Mouse (Mus musculus) adrenal gland, adult 10 weeks (tissue): ENCODE results near the gene Rce1. TPM values are rescaled to one million over a fixed set of nuclear protein-coding genes. Genes with fewer than 3 reads are reported as not detected.

Experiments
- polyA plus RNA-seq: library from polyadenylated mRNA; stranded (reverse); fragments of 350-450 nt; fragmentation: Illumina TruSeq; extraction: RNeasy Lipid Tissue Mini Kit (QIAGEN cat#74804); gene quantifications from one replicate; pipeline ENCODE4 v1.2.3, GENCODE M21; 2014; ENCODE audit warnings: low read depth, low replicate concordance

Gene Rce1
- 3.0 TPM for polyA plus RNA-seq

DNA sequence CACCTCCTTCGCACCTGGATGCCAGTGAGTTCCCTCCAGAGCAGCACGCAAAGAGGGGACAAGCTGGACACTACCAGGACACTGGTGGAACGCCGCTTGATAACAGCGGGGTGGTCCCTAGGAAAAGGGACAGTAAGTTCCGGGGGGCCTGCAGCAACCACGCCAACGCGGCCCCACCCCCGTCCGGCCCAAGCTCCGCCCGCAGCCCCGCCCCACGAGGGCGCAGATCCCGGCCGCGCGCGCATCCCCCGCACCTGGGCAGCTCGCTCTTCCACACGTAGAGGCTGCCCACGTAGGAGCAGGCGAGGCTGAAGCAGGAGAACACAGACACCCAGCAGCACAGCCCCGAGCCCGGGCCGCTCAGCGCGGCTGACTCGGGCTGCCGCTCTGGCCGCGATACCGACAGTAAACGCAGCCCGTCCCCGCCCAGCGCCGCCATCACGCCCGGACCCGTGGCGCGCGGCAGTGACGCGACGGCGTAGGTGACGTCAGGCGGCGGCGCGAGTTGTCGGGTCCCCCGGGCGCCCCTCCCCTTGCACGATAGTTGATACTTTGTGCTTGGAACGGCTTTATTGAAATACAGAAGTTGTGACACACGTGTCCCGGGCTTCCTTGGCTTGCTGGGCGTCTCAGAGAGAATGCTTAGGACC, at the start of gene Rce1:
TSS of gene Rce1 (minus strand) at position 463 of the 650 bp plus-strand sequence.

DNA sequence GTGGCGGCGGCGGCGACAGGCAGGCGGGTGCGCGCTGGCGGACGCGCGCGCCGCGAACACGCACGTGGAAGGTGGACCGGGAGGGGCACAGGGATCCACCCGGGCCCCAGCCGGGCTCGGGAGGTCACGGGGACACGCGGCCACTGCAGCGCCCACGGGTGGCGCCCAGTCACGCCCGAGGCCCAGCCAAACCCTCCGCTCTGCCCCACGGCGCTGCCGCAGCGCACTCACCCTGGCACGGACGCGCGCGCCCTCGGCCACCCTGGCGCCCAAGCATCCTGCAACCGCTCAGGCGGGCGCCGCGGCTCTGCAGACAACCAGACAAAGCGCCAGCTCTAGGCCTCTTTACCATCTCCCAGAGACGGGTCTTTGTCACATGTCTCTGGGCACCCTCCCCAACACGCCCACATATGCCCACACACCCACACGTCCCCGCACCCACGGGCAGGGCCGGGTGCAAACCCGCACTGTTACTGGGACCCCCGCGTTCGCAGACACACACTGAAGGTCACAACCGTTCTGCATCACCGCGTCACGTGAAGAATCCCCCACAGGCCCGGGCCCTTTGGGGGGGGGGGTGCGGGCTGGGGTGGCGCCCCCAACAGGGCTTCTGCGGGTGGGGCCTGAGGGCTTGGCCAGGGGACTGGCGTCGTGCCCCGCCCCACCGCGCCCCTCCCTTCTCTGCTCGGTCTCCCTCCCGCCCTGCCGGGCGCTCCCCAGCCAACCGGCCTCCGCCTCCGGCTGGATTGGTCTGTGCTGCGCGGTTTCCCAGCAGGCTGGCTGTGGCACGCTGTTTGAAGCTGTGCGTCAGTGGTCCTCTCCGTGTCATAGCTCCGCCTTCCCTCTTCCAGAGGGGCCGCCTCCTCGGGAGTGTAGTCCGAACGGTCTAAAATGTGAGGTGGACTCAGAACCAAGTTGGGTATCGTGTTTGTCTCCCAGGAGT, 10.0 kb downstream of the Rce1 start, which contains the start of gene Lrfn4:
TSS of gene Lrfn4 (minus strand) at position 517 of the 943 bp plus-strand sequence.

Other genes starting within 250 kb of the Rce1 start
- gene Kdm2a, start 227.4 kb downstream of the Rce1 start, polyA plus RNA-seq = 63.7 TPM
- 2.3 TPM for gene Rhod, start 186.2 kb downstream of the Rce1 start, polyA plus RNA-seq
- gene Syt12, start 148.2 kb downstream of the Rce1 start, polyA plus RNA-seq = 6.5 TPM
- gene 2010003K11Rik, start 127.1 kb downstream of the Rce1 start, polyA plus RNA-seq = 2.7 TPM
- gene Pcx, start 115.2 kb downstream of the Rce1 start, polyA plus RNA-seq = 8.6 TPM
- gene Lrfn4, start 10.0 kb downstream of the Rce1 start, polyA plus RNA-seq = not detected
- not detected for gene Gm960, start 73.0 kb upstream of the Rce1 start, polyA plus RNA-seq
- gene Sptbn2, start 85.5 kb upstream of the Rce1 start, polyA plus RNA-seq = not detected
- 20.7 TPM for gene Rbm4b, start 130.9 kb upstream of the Rce1 start, polyA plus RNA-seq
- gene Rbm4, start 168.3 kb upstream of the Rce1 start, polyA plus RNA-seq = 13.5 TPM
- 1.9 TPM for gene Gm21992, start 186.0 kb upstream of the Rce1 start, polyA plus RNA-seq
- gene Rbm14, start 186.0 kb upstream of the Rce1 start, polyA plus RNA-seq = 6.0 TPM
- 1.8 TPM for gene Ccs, start 213.7 kb upstream of the Rce1 start, polyA plus RNA-seq
- gene Ccdc87, start 213.7 kb upstream of the Rce1 start, polyA plus RNA-seq = not detected
- gene Ctsf, start 229.5 kb upstream of the Rce1 start, polyA plus RNA-seq = 112 TPM